Mouse (Mus musculus) kidney, embryonic 14.5 days (tissue): Measurements from ENCODE around the gene Polr2g. TPM values are rescaled to one million over a fixed set of nuclear protein-coding genes. Genes with fewer than 3 reads are reported as not detected.
A peak's percentile ranks its signal among the peaks of the same experiment; 100 is the strongest.

Experiments used
- ATAC-seq: fragments of 200-750 bp; cut with Nextera tagmentation; 2 replicates; pipeline ENCODE4 v1.8.0; 2017; ENCODE audit warnings: moderate number of reproducible peaks, mild to moderate bottlenecking, moderate TSS enrichment, moderate library complexity; ENCODE audit not compliant: low FRiP score, low TSS enrichment
- H3K27ac ChIP-seq: fragments of 300-500 bp; sonication (generic); 2 replicates; pipeline ENCODE4 v1.5.1; 2014; ENCODE audit warnings: low read depth, mild to moderate bottlenecking, low read length, moderate library complexity, mixed read lengths
- H3K27me3 ChIP-seq: fragments of 300-500 bp; sonication (generic); 2 replicates; pipeline ENCODE4 v1.6.1; 2014; ENCODE audit warnings: mild to moderate bottlenecking, low read length; ENCODE audit not compliant: control insufficient read depth, insufficient read depth
- H3K36me3 ChIP-seq: fragments of 300-500 bp; sonication (generic); 2 replicates; pipeline ENCODE4 v1.6.1; 2014; ENCODE audit warnings: low read length, mixed read lengths; ENCODE audit not compliant: control insufficient read depth, insufficient read depth
- H3K4me1 ChIP-seq: fragments of 300-500 bp; sonication (generic); 2 replicates; pipeline ENCODE4 v1.6.1; 2014; ENCODE audit warnings: low read length, mixed read lengths; ENCODE audit not compliant: control insufficient read depth, insufficient read depth
- H3K4me2 ChIP-seq: fragments of 300-500 bp; sonication (generic); replicated peaks from 2 replicates; pipeline ENCODE4 v1.6.1; 2014; ENCODE audit warnings: low read depth, mild to moderate bottlenecking, low read length
- H3K4me3 ChIP-seq: fragments of 300-500 bp; sonication (generic); 2 replicates; pipeline ENCODE4 v1.5.1; 2014; ENCODE audit warnings: mild to moderate bottlenecking, low read length
- H3K9ac ChIP-seq: fragments of 300-500 bp; sonication (generic); 2 replicates; pipeline ENCODE4 v1.6.1; 2014; ENCODE audit warnings: low read depth, mild to moderate bottlenecking, low read length, moderate library complexity
- H3K9me3 ChIP-seq: fragments of 300-500 bp; sonication (generic); 2 replicates; pipeline ENCODE4 v1.6.1; 2016; ENCODE audit warnings: low read length; ENCODE audit not compliant: control insufficient read depth
- WGBS: fragments of 180-500 bp; shearing (Covaris S2); extraction: QIAGEN DNeasy Blood & Tissue Kit; methylation state at CpG from one replicate; pipeline ENCODE4 v1.1.7; 2014; 5-methylcytosine and 5-hydroxymethylcytosine counted together
- polyA plus RNA-seq: library from polyadenylated mRNA; unstranded; fragments of >200 nt; fragmentation: Nextera tagmentation; extraction: Ambion mirVana; gene quantifications from 2 replicates; pipeline ENCODE4 v1.2.1, GENCODE M21; 2014

Polr2g gene
- polyA plus RNA-seq, 1 experiment from 2014 or later, result 188 TPM

GRCm38 (mm10) chr19:8773409-8773808 is 25.0 kb downstream of the Polr2g start:
- ATAC-seq, result no peak
- H3K36me3 ChIP-seq, result peaks cover 40% of the 10 kb centered on the region
- H3K9ac ChIP-seq, result peak overlapping the region; percentile 96; the same call in 1 of the 2 replicates

GRCm38 (mm10) chr19:8772996-8773395 is 25.4 kb downstream of the Polr2g start:
- Histone ChIP-seq H3K9me3 (no peaks in the 10 kb centered on the region), H3K4me3 (peak overlapping the region; percentile 70; the same call in 1 of the 2 replicates), H3K27ac (0 out of 2 replicates have a peak overlapping the region, but pooled peaks have one; percentile 97), H3K9ac (peak overlapping the region; percentile 96; the same call in 1 of the 2 replicates), H3K27me3 (no peaks in the 10 kb centered on the region), H3K4me1 (peaks cover 25% of the 10 kb centered on the region), H3K36me3 (peaks cover 40% of the 10 kb centered on the region), H3K4me2 (peak overlapping the region; percentile 98)
- 84% methylated on average over 5 of the region's 5 CpGs for WGBS
- ATAC-seq, result no peak

More at GRCm38 (mm10) chr19:8773409-8773808, 25.0 kb downstream of the Polr2g start:
- peak overlapping the region; percentile 70 for H3K4me3 ChIP-seq
- H3K9me3 ChIP-seq, result no peaks in the 10 kb centered on the region
- 48% methylated on average over 6 of the region's 6 CpGs for WGBS
- H3K27me3 ChIP-seq, result no peaks in the 10 kb centered on the region
- peak overlapping the region; percentile 98 for H3K4me2 ChIP-seq
- H3K4me1 ChIP-seq, result peaks cover 25% of the 10 kb centered on the region
- H3K27ac ChIP-seq, result peak overlapping the region; percentile 97; the same call in 1 of the 2 replicates

- H3K4me2 ChIP-seq, result peak within 1 kb of the TSS; percentile 75
- no peaks in the 10 kb centered on the region for H3K27me3 ChIP-seq
- peak within 1 kb of the TSS; percentile 93 for H3K9ac ChIP-seq
- H3K36me3 ChIP-seq, result peaks cover 58% of the 10 kb centered on the region
- H3K9me3 ChIP-seq, result peaks cover under 1% of the 10 kb centered on the region; the same call in 1 of the 2 replicates
- WGBS, result 33% methylated on average over 29 of the region's 29 CpGs
- ATAC-seq, result 0 out of 2 replicates have a peak, but pooled peaks have one; percentile 38
- peaks cover 24% of the 10 kb centered on the region for H3K4me1 ChIP-seq
- peak within 1 kb of the TSS; percentile 85 for H3K27ac ChIP-seq
- H3K4me3 ChIP-seq, result peak within 1 kb of the TSS; percentile 84
These were observed 27.7 kb downstream of the Polr2g start, which contains the start of gene Tmem223 for GRCm38 (mm10) chr19:8770567-8771270. Tmem223 (plus strand) TSS chr19:8770996.

GRCm38 (mm10) chr19:8765562-8765961 is 32.8 kb downstream of the Polr2g start:
- Histone ChIP-seq H3K4me2 (no peak overlapping the region), H3K27ac (no peak overlapping the region), H3K9me3 (peaks cover 11% of the 10 kb centered on the region), H3K4me1 (0 out of 2 replicates have a peak, but pooled peaks cover 4% of the 10 kb centered on the region), H3K27me3 (no peaks in the 10 kb centered on the region), H3K36me3 (peaks cover 81% of the 10 kb centered on the region), H3K9ac (no peak overlapping the region), H3K4me3 (no peak overlapping the region)
- WGBS, result 96% methylated on average over 9 of the region's 9 CpGs
- no peak for ATAC-seq

- ATAC-seq, result no peak
These were observed 35.1 kb downstream of the Polr2g start for GRCm38 (mm10) chr19:8763276-8763675.

GRCm38 (mm10) chr19:8760757-8761156 is 37.6 kb downstream of the Polr2g start:
- 91% methylated on average over 2 of the region's 2 CpGs for WGBS
- H3K9me3 ChIP-seq, result peaks cover 11% of the 10 kb centered on the region
- no peaks in the 10 kb centered on the region for H3K27me3 ChIP-seq
- no peak overlapping the region for H3K4me2 ChIP-seq
- H3K4me3 ChIP-seq, result no peak overlapping the region
- no peak overlapping the region for H3K27ac ChIP-seq
- peaks cover 7% of the 10 kb centered on the region; the same call in 1 of the 2 replicates for H3K4me1 ChIP-seq
- H3K9ac ChIP-seq, result no peak overlapping the region
- ATAC-seq, result no peak
- H3K36me3 ChIP-seq, result peaks cover 37% of the 10 kb centered on the region

More at GRCm38 (mm10) chr19:8763276-8763675, 35.1 kb downstream of the Polr2g start:
- H3K9me3 ChIP-seq, result peaks cover 11% of the 10 kb centered on the region
- H3K4me1 ChIP-seq, result peaks cover 3% of the 10 kb centered on the region; the same call in 1 of the 2 replicates
- H3K27me3 ChIP-seq, result no peaks in the 10 kb centered on the region
- H3K36me3 ChIP-seq, result peaks cover 61% of the 10 kb centered on the region
- no peak overlapping the region for H3K4me3 ChIP-seq
- no peak overlapping the region for H3K9ac ChIP-seq
- WGBS, result 92% methylated on average over 4 of the region's 4 CpGs
- H3K27ac ChIP-seq, result no peak overlapping the region
- H3K4me2 ChIP-seq, result no peak overlapping the region

- Histone ChIP-seq H3K4me3 (no peak overlapping the region; the same call in 1 of the 2 replicates), H3K36me3 (peaks cover 31% of the 10 kb centered on the region), H3K27me3 (no peaks in the 10 kb centered on the region), H3K4me1 (peaks cover 14% of the 10 kb centered on the region; the same call in 1 of the 2 replicates), H3K9me3 (no peaks in the 10 kb centered on the region), H3K27ac (no peak overlapping the region), H3K4me2 (peak overlapping the region; percentile 81; the same call in 1 of the 2 replicates), H3K9ac (no peak overlapping the region)
- WGBS, result 90% methylated on average over 2 of the region's 2 CpGs
- ATAC-seq, result no peak
These were observed 39.5 kb downstream of the Polr2g start for GRCm38 (mm10) chr19:8758899-8759298.

GRCm38 (mm10) chr19:8757471-8757998 is 40.8 kb downstream of the Polr2g start:
- no peak for ATAC-seq
- Histone ChIP-seq H3K9ac (peak overlapping the region; percentile 95), H3K9me3 (no peaks in the 10 kb centered on the region), H3K27ac (peak overlapping the region; percentile 90), H3K36me3 (peaks cover 31% of the 10 kb centered on the region), H3K4me1 (peaks cover 14% of the 10 kb centered on the region; the same call in 1 of the 2 replicates), H3K4me3 (peak overlapping the region; percentile 96), H3K27me3 (no peaks in the 10 kb centered on the region), H3K4me2 (peak overlapping the region; percentile 81)
- WGBS, result 4% methylated on average over 14 of the region's 14 CpGs
